Mouse (Mus musculus) intestine, embryonic 14.5 days (tissue): Measurements from ENCODE around the gene Slc28a1. TPM values are rescaled to one million over a fixed set of nuclear protein-coding genes. Genes with fewer than 3 reads are reported as not detected.
"Not testable (repeated sequence)": the region's sequence is repeated elsewhere in the genome, so short reads cannot be mapped to it uniquely, and the experiment has no call there.

ENCODE experiments used
- ATAC-seq: fragments of 200-750 bp; cut with Nextera tagmentation; replicated peaks from 2 replicates; pipeline ENCODE4 v1.8.0; 2017; ENCODE audit warnings: low read depth, moderate number of reproducible peaks, moderate TSS enrichment, moderate library complexity; ENCODE audit not compliant: low FRiP score, low TSS enrichment
- DNase-seq: peaks from one replicate; pipeline ENCODE4 v3.0.0-alpha.2; 2018; ENCODE audit warnings: low spot score
- H3K27ac ChIP-seq: fragments of 300-500 bp; sonication (generic); 2 replicates; pipeline ENCODE4 v1.5.1; 2014; ENCODE audit warnings: low read depth, mild to moderate bottlenecking, control low read depth
- H3K27me3 ChIP-seq: fragments of 300-500 bp; sonication (generic); replicated peaks from 2 replicates; pipeline ENCODE4 v1.6.1; 2014; ENCODE audit warnings: low read length, control low read depth; ENCODE audit not compliant: control insufficient read depth, insufficient read depth
- H3K36me3 ChIP-seq: fragments of 300-500 bp; sonication (generic); 2 replicates; pipeline ENCODE4 v1.6.1; 2014; ENCODE audit warnings: low read length, control low read depth; ENCODE audit not compliant: control insufficient read depth, insufficient read depth
- H3K4me1 ChIP-seq: fragments of 300-500 bp; sonication (generic); replicated peaks from 2 replicates; pipeline ENCODE4 v1.6.1; 2014; ENCODE audit warnings: low read length, control low read depth, mixed read lengths; ENCODE audit not compliant: control insufficient read depth, insufficient read depth
- H3K4me2 ChIP-seq: fragments of 300-500 bp; sonication (generic); 2 replicates; pipeline ENCODE4 v1.6.1; 2014; ENCODE audit warnings: low read length
- H3K4me3 ChIP-seq: fragments of 300-500 bp; sonication (generic); 2 replicates; pipeline ENCODE4 v1.5.1; 2014; ENCODE audit warnings: low read depth, low read length, control low read depth, mixed read lengths
- H3K9ac ChIP-seq: fragments of 300-500 bp; sonication (generic); 2 replicates; pipeline ENCODE4 v1.6.1; 2014; ENCODE audit warnings: mild to moderate bottlenecking, low read length
- H3K9me3 ChIP-seq: fragments of 300-500 bp; sonication (generic); 2 replicates; pipeline ENCODE4 v1.6.1; 2016; ENCODE audit warnings: low read length, control low read depth; ENCODE audit not compliant: control insufficient read depth
- WGBS: fragments of 180-500 bp; shearing (Covaris S2); extraction: QIAGEN DNeasy Blood & Tissue Kit; methylation state at CpG from one replicate; pipeline ENCODE4 v1.1.7; 2014; 5-methylcytosine and 5-hydroxymethylcytosine counted together
- polyA plus RNA-seq: library from polyadenylated mRNA; unstranded; fragments of >200 nt; fragmentation: Nextera tagmentation; extraction: Ambion mirVana; gene quantifications from 2 replicates; pipeline ENCODE4 v1.2.1, GENCODE M21; 2014

Slc28a1 gene
- polyA plus RNA-seq, 1 experiment from 2014 or later = 1.1 TPM

GRCm38 (mm10) chr7:81149759-81150158 lies 35.2 kb downstream of the Slc28a1 start:
- Histone ChIP-seq H3K27me3 (no peaks in the 10 kb centered on the region), H3K9me3 (no peaks in the 10 kb centered on the region), H3K4me2 (no peak overlapping the region), H3K4me3 (no peak overlapping the region), H3K9ac (no peak overlapping the region), H3K4me1 (no peaks in the 10 kb centered on the region), H3K36me3 (no peaks in the 10 kb centered on the region), H3K27ac (no peak overlapping the region)
- no peak for ATAC-seq
- DNase-seq = no peak
- 83% methylated on average over 11 of the region's 11 CpGs for WGBS

- no peak overlapping the region for H3K27ac ChIP-seq
- no peaks in the 10 kb centered on the region for H3K36me3 ChIP-seq
- H3K4me1 ChIP-seq = no peaks in the 10 kb centered on the region
- H3K9me3 ChIP-seq = no peaks in the 10 kb centered on the region
- WGBS = 94% methylated on average over 8 of the region's 8 CpGs
- DNase-seq (no peak), ATAC-seq (no peak)
- H3K4me2 ChIP-seq = no peak overlapping the region
- no peaks in the 10 kb centered on the region for H3K27me3 ChIP-seq
- H3K9ac ChIP-seq = no peak overlapping the region
- no peak overlapping the region for H3K4me3 ChIP-seq
Observed at GRCm38 (mm10) chr7:81151216-81151615, 36.6 kb downstream of the Slc28a1 start.

GRCm38 (mm10) chr7:81152306-81152705 lies 37.7 kb downstream of the Slc28a1 start:
- no peak for ATAC-seq
- Histone ChIP-seq H3K9me3 (no peaks in the 10 kb centered on the region), H3K36me3 (no peaks in the 10 kb centered on the region), H3K27me3 (no peaks in the 10 kb centered on the region), H3K4me2 (no peak overlapping the region), H3K4me3 (no peak overlapping the region), H3K27ac (no peak overlapping the region), H3K4me1 (no peaks in the 10 kb centered on the region), H3K9ac (no peak overlapping the region)
- no peak for DNase-seq
- 93% methylated on average over 10 of the region's 10 CpGs for WGBS

GRCm38 (mm10) chr7:81152826-81153225 lies 38.2 kb downstream of the Slc28a1 start:
- Histone ChIP-seq H3K27ac (no peak overlapping the region), H3K4me3 (no peak overlapping the region), H3K9ac (no peak overlapping the region), H3K27me3 (no peaks in the 10 kb centered on the region), H3K4me1 (no peaks in the 10 kb centered on the region), H3K4me2 (no peak overlapping the region), H3K9me3 (no peaks in the 10 kb centered on the region), H3K36me3 (no peaks in the 10 kb centered on the region)
- 69% methylated on average over 7 of the region's 7 CpGs for WGBS
- DNase-seq (no peak), ATAC-seq (no peak)

- ATAC-seq (no peak), DNase-seq (no peak)
- Histone ChIP-seq H3K27ac (no peak overlapping the region), H3K9me3 (no peaks in the 10 kb centered on the region), H3K36me3 (no peaks in the 10 kb centered on the region), H3K27me3 (no peaks in the 10 kb centered on the region), H3K4me3 (no peak overlapping the region), H3K4me1 (no peaks in the 10 kb centered on the region), H3K9ac (no peak overlapping the region), H3K4me2 (no peak overlapping the region)
- WGBS = 78% methylated on average over 6 of the region's 6 CpGs
Observed at GRCm38 (mm10) chr7:81153327-81153726, 38.7 kb downstream of the Slc28a1 start.

GRCm38 (mm10) chr7:81154244-81154643 lies 39.6 kb downstream of the Slc28a1 start:
- H3K4me1 ChIP-seq, H3K36me3 ChIP-seq, ATAC-seq: not testable (repeated sequence)

GRCm38 (mm10) chr7:81154960-81155359 lies 40.4 kb downstream of the Slc28a1 start:
- H3K9me3 ChIP-seq = no peaks in the 10 kb centered on the region
- DNase-seq = peak; percentile 82
- 0 out of 2 replicates have a peak, but pooled peaks have one; percentile 50 for ATAC-seq
- no peaks in the 10 kb centered on the region for H3K4me1 ChIP-seq
- no peaks in the 10 kb centered on the region for H3K36me3 ChIP-seq
- 5% methylated on average over 3 of the region's 3 CpGs for WGBS
- no peak overlapping the region for H3K27ac ChIP-seq
- no peak overlapping the region for H3K4me2 ChIP-seq
- H3K27me3 ChIP-seq = no peaks in the 10 kb centered on the region
- H3K9ac ChIP-seq = no peak overlapping the region
- no peak overlapping the region for H3K4me3 ChIP-seq

More at GRCm38 (mm10) chr7:81154244-81154643, 39.6 kb downstream of the Slc28a1 start:
- H3K4me3 ChIP-seq, H3K4me2 ChIP-seq, H3K9ac ChIP-seq, DNase-seq, H3K27me3 ChIP-seq, H3K27ac ChIP-seq, H3K9me3 ChIP-seq: not testable (repeated sequence)

- Histone ChIP-seq H3K4me2 (no peak overlapping the region), H3K4me1 (no peaks in the 10 kb centered on the region), H3K9me3 (no peaks in the 10 kb centered on the region), H3K4me3 (no peak overlapping the region), H3K27ac (no peak overlapping the region), H3K36me3 (no peaks in the 10 kb centered on the region), H3K9ac (no peak overlapping the region), H3K27me3 (no peaks in the 10 kb centered on the region)
- no peak; the same call in 1 of the 2 replicates for ATAC-seq
- 37% methylated on average over 7 of the region's 7 CpGs for WGBS
- DNase-seq = no peak
Observed at GRCm38 (mm10) chr7:81158933-81159332, 44.3 kb downstream of the Slc28a1 start.

GRCm38 (mm10) chr7:81161666-81162065 lies 47.1 kb downstream of the Slc28a1 start:
- H3K4me2 ChIP-seq = no peak overlapping the region
- H3K4me3 ChIP-seq = no peak overlapping the region
- DNase-seq = peak; percentile 78
- no peak overlapping the region for H3K9ac ChIP-seq
- no peaks in the 10 kb centered on the region for H3K9me3 ChIP-seq
- no peaks in the 10 kb centered on the region for H3K4me1 ChIP-seq
- H3K36me3 ChIP-seq = no peaks in the 10 kb centered on the region
- H3K27me3 ChIP-seq = no peaks in the 10 kb centered on the region
- no peak overlapping the region for H3K27ac ChIP-seq
- ATAC-seq = no peak
- WGBS = 71% methylated on average over 9 of the region's 9 CpGs
